ENCODE assay signal across 24 mouse cellular contexts in genomic region chr19:56584288-56584687, GRCm38 (mm10).
"Had no signal": no experiment of that assay in that cellular context is flagged by ENCODE, and none has a peak within 500 bp of the region (broad histone marks: within the 10 kb centered on the region; RNA-seq: fewer than 3 reads in every experiment).

No protein-coding gene starts in this region.

- H3K27me3 ChIP-seq: limb, embryonic 12.5 days; limb, embryonic 13.5 days; limb, embryonic 15.5 days; liver, embryonic 12.5 days; liver, embryonic 13.5 days; liver, embryonic 15.5 days; lung, embryonic 15.5 days; megakaryocyte, embryonic 14.5 days; midbrain, embryonic 12.5 days; midbrain, embryonic 13.5 days; midbrain, embryonic 15.5 days had no signal

- H3K4me3 ChIP-seq: left cerebral cortex, adult 2 months; limb, embryonic 10.5 days; limb, embryonic 12.5 days; limb, embryonic 13.5 days; limb, embryonic 15.5 days; liver, embryonic 12.5 days; liver, embryonic 13.5 days; liver, embryonic 15.5 days; lung, embryonic 15.5 days; megakaryocyte, embryonic 14.5 days; midbrain, embryonic 10.5 days; midbrain, embryonic 12.5 days; midbrain, embryonic 13.5 days; midbrain, embryonic 15.5 days; myocyte had no signal

- H3K4me1 ChIP-seq: limb, embryonic 10.5 days; limb, embryonic 12.5 days; limb, embryonic 13.5 days; liver, embryonic 13.5 days; liver, embryonic 15.5 days; midbrain, embryonic 12.5 days; midbrain, embryonic 15.5 days had no signal

- H3K9me3 ChIP-seq: limb, embryonic 10.5 days; limb, embryonic 12.5 days; limb, embryonic 13.5 days; limb, embryonic 15.5 days; liver, embryonic 12.5 days; liver, embryonic 13.5 days; liver, embryonic 15.5 days; lung, embryonic 15.5 days; megakaryocyte, embryonic 14.5 days; midbrain, embryonic 10.5 days; midbrain, embryonic 12.5 days; midbrain, embryonic 13.5 days; midbrain, embryonic 15.5 days had no signal

- H3K27ac ChIP-seq: left cerebral cortex, adult 2 months; limb, embryonic 10.5 days; limb, embryonic 12.5 days; limb, embryonic 13.5 days; limb, embryonic 15.5 days; liver, embryonic 12.5 days; liver, embryonic 13.5 days; liver, embryonic 14.5 days; liver, embryonic 15.5 days; lung, embryonic 15.5 days; macrophage; midbrain, embryonic 10.5 days; midbrain, embryonic 12.5 days; midbrain, embryonic 13.5 days; midbrain, embryonic 15.5 days had no signal

- DNase-seq: left cerebral cortex, postnatal 4 days; liver; liver, embryonic 13.5 days; liver, postnatal 0 days; lung, adult 18-20 months; lung, adult 2 months; lung, postnatal 14 days; midbrain, embryonic 14.5 days had no signal
